Mouse (Mus musculus) spleen, adult 2 months (tissue): ENCODE measurements around the gene Tsfm.

Experiments used
- CTCF ChIP-seq: fragments of 200-500 bp; IDR thresholded peaks from 2 replicates; pipeline ENCODE4 v1.5.1; 2011; ENCODE audit warnings: mild to moderate bottlenecking, inconsistent platforms; ENCODE audit not compliant: insufficient read depth, insufficient read length, insufficient replicate concordance; ENCODE audit errors: extremely low read depth
- POLR2A ChIP-seq: fragments of 200-500 bp; IDR thresholded peaks from 2 replicates; pipeline ENCODE4 v1.6.1; 2011; ENCODE audit warnings: low read depth, low read length, inconsistent platforms

- TF ChIP-seq CTCF (no peak), POLR2A (no peak)
These were observed 10.7 kb upstream of the Tsfm start, which contains the start of the genes Mettl1 and Eef1akmt3 for GRCm38 (mm10) chr10:127041274-127041766.
